Mouse (Mus musculus) liver, embryonic 13.5 days (tissue): Measurements from ENCODE around the gene Gsdme. TPM values are rescaled to one million over a fixed set of nuclear protein-coding genes. Genes with fewer than 3 reads are reported as not detected.
A peak's percentile ranks its signal among the peaks of the same experiment; 100 is the strongest.

ENCODE experiments used
- ATAC-seq: fragments of 200-750 bp; cut with Nextera tagmentation; 2 replicates; pipeline ENCODE4 v1.8.0; 2017; ENCODE audit warnings: low read depth, mild to moderate bottlenecking, moderate number of reproducible peaks, moderate library complexity
- DNase-seq: peaks from one replicate; pipeline ENCODE4 v3.0.0; 2022
- H3K27ac ChIP-seq: fragments of 300-500 bp; sonication (generic); 2 replicates; pipeline ENCODE4 v1.5.1; 2015; ENCODE audit warnings: moderate library complexity, mild to moderate bottlenecking, inconsistent platforms
- H3K27me3 ChIP-seq: fragments of 300-500 bp; sonication (generic); 2 replicates; pipeline ENCODE4 v1.6.1; 2015; ENCODE audit warnings: mild to moderate bottlenecking, inconsistent platforms
- H3K36me3 ChIP-seq: fragments of 300-500 bp; sonication (generic); 2 replicates; pipeline ENCODE4 v1.6.1; 2015; ENCODE audit warnings: mild to moderate bottlenecking, inconsistent platforms
- H3K4me1 ChIP-seq: fragments of 300-500 bp; sonication (generic); replicated peaks from 2 replicates; pipeline ENCODE4 v1.6.1; 2015; ENCODE audit warnings: inconsistent platforms
- H3K4me2 ChIP-seq: fragments of 300-500 bp; sonication (generic); 2 replicates; pipeline ENCODE4 v1.6.1; 2015; ENCODE audit warnings: inconsistent platforms, mild to moderate bottlenecking, moderate library complexity
- H3K4me3 ChIP-seq: fragments of 300-500 bp; sonication (generic); replicated peaks from 2 replicates; pipeline ENCODE4 v1.5.1; 2015; ENCODE audit warnings: mild to moderate bottlenecking, inconsistent platforms
- H3K9ac ChIP-seq: fragments of 300-500 bp; sonication (generic); 2 replicates; pipeline ENCODE4 v1.6.1; 2015; ENCODE audit warnings: mild to moderate bottlenecking, inconsistent platforms
- H3K9me3 ChIP-seq: fragments of 300-500 bp; sonication (generic); replicated peaks from 2 replicates; pipeline ENCODE4 v1.6.1; 2016; ENCODE audit warnings: inconsistent platforms
- WGBS: fragments of 180-500 bp; shearing (Covaris S2); methylation state at CpG from one replicate; pipeline ENCODE4 v1.1.7; 2015; ENCODE audit not compliant: insufficient replicate concordance; 5-methylcytosine and 5-hydroxymethylcytosine counted together
- polyA plus RNA-seq: library from polyadenylated mRNA; unstranded; fragments of >200 nt; fragmentation: Nextera tagmentation; extraction: Ambion mirVana; gene quantifications from 2 replicates; pipeline ENCODE4 v1.2.1, GENCODE M21; 2015

Gsdme gene
- polyA plus RNA-seq, 1 experiment from 2014 or later: 15.2 TPM

GRCm38 (mm10) chr6:50220863-50221262, 42.8 kb downstream of the Gsdme start:
- H3K27ac ChIP-seq: no peak overlapping the region
- H3K4me2 ChIP-seq: no peak overlapping the region
- no peak overlapping the region for H3K4me3 ChIP-seq
- DNase-seq: peak; percentile 5
- H3K36me3 ChIP-seq: no peaks in the 10 kb centered on the region
- no peak overlapping the region for H3K9ac ChIP-seq
- WGBS: 35% methylated on average over 6 of the region's 6 CpGs
- ATAC-seq: no peak
- no peaks in the 10 kb centered on the region for H3K9me3 ChIP-seq
- no peaks in the 10 kb centered on the region for H3K4me1 ChIP-seq
- no peaks in the 10 kb centered on the region for H3K27me3 ChIP-seq

- ATAC-seq: no peak
- no peak for DNase-seq
- Histone ChIP-seq H3K27me3 (no peaks in the 10 kb centered on the region), H3K4me2 (no peak overlapping the region), H3K36me3 (no peaks in the 10 kb centered on the region), H3K27ac (no peak overlapping the region), H3K4me1 (no peaks in the 10 kb centered on the region), H3K4me3 (no peak overlapping the region), H3K9ac (no peak overlapping the region), H3K9me3 (no peaks in the 10 kb centered on the region)
- WGBS: 55% methylated on average over 6 of the region's 6 CpGs
Observed at GRCm38 (mm10) chr6:50219066-50219465, 44.6 kb downstream of the Gsdme start.

GRCm38 (mm10) chr6:50218628-50219027, 45.0 kb downstream of the Gsdme start:
- 52% methylated on average over 3 of the region's 3 CpGs for WGBS
- H3K9me3 ChIP-seq: no peaks in the 10 kb centered on the region
- ATAC-seq: no peak

GRCm38 (mm10) chr6:50215986-50216385, 47.7 kb downstream of the Gsdme start:
- DNase-seq (no peak), ATAC-seq (no peak)
- no peaks in the 10 kb centered on the region for H3K9me3 ChIP-seq
- WGBS: 72% methylated on average over 4 of the region's 4 CpGs
- no peaks in the 10 kb centered on the region for H3K27me3 ChIP-seq
- H3K4me1 ChIP-seq: no peaks in the 10 kb centered on the region
- no peak overlapping the region for H3K4me2 ChIP-seq
- H3K4me3 ChIP-seq: no peak overlapping the region
- no peaks in the 10 kb centered on the region for H3K36me3 ChIP-seq
- H3K27ac ChIP-seq: no peak overlapping the region
- no peak overlapping the region for H3K9ac ChIP-seq

More at GRCm38 (mm10) chr6:50218628-50219027, 45.0 kb downstream of the Gsdme start:
- no peaks in the 10 kb centered on the region for H3K27me3 ChIP-seq
- no peak overlapping the region for H3K27ac ChIP-seq
- no peak for DNase-seq
- no peaks in the 10 kb centered on the region for H3K36me3 ChIP-seq
- H3K9ac ChIP-seq: no peak overlapping the region
- no peaks in the 10 kb centered on the region for H3K4me1 ChIP-seq
- H3K4me2 ChIP-seq: no peak overlapping the region
- no peak overlapping the region for H3K4me3 ChIP-seq

- H3K4me1 ChIP-seq: no peaks in the 10 kb centered on the region
- no peak overlapping the region for H3K4me3 ChIP-seq
- H3K27ac ChIP-seq: no peak overlapping the region
- DNase-seq (no peak), ATAC-seq (no peak)
- H3K36me3 ChIP-seq: no peaks in the 10 kb centered on the region
- H3K9ac ChIP-seq: no peak overlapping the region
- no peaks in the 10 kb centered on the region for H3K27me3 ChIP-seq
- WGBS: 66% methylated on average over 2 of the region's 2 CpGs
- H3K4me2 ChIP-seq: no peak overlapping the region
- no peaks in the 10 kb centered on the region for H3K9me3 ChIP-seq
Observed at GRCm38 (mm10) chr6:50215373-50215745, 48.3 kb downstream of the Gsdme start.

- whole genome bisulfite sequencing: 41% methylated on average over 2 of the region's 2 CpGs
Observed at GRCm38 (mm10) chr6:50214711-50215372, 48.8 kb downstream of the Gsdme start.

GRCm38 (mm10) chr6:50205093-50205492, 58.6 kb downstream of the Gsdme start:
- Histone ChIP-seq H3K27me3 (no peaks in the 10 kb centered on the region), H3K9ac (no peak overlapping the region), H3K4me2 (no peak overlapping the region), H3K27ac (no peak overlapping the region), H3K4me3 (no peak overlapping the region), H3K36me3 (no peaks in the 10 kb centered on the region), H3K4me1 (no peaks in the 10 kb centered on the region), H3K9me3 (no peaks in the 10 kb centered on the region)
- ATAC-seq: no peak
- DNase-seq: no peak
- WGBS: 75% methylated on average over 4 of the region's 4 CpGs

More at GRCm38 (mm10) chr6:50214711-50215372, 48.8 kb downstream of the Gsdme start:
- Histone ChIP-seq H3K9me3 (no peaks in the 10 kb centered on the region), H3K27ac (no peak overlapping the region), H3K9ac (no peak overlapping the region), H3K27me3 (no peaks in the 10 kb centered on the region), H3K4me2 (no peak overlapping the region), H3K4me1 (no peaks in the 10 kb centered on the region), H3K4me3 (no peak overlapping the region), H3K36me3 (no peaks in the 10 kb centered on the region)
- no peak for DNase-seq
- ATAC-seq: no peak

- Histone ChIP-seq H3K9ac (no peak overlapping the region), H3K36me3 (no peaks in the 10 kb centered on the region), H3K9me3 (no peaks in the 10 kb centered on the region), H3K4me3 (no peak overlapping the region), H3K27ac (no peak overlapping the region), H3K4me1 (no peaks in the 10 kb centered on the region), H3K4me2 (no peak overlapping the region), H3K27me3 (no peaks in the 10 kb centered on the region)
- no peak for DNase-seq
- no peak for ATAC-seq
- WGBS: 68% methylated on average over 4 of the region's 4 CpGs
Observed at GRCm38 (mm10) chr6:50204356-50204755, 59.3 kb downstream of the Gsdme start.

- H3K4me3 ChIP-seq: no peak overlapping the region
- 64% methylated on average over 5 of the region's 5 CpGs for WGBS
Observed at GRCm38 (mm10) chr6:50193851-50194250, 69.8 kb downstream of the Gsdme start.

GRCm38 (mm10) chr6:50192822-50193221, 70.8 kb downstream of the Gsdme start:
- Histone ChIP-seq H3K36me3 (peaks cover 27% of the 10 kb centered on the region), H3K9ac (no peak overlapping the region), H3K4me3 (no peak overlapping the region), H3K27me3 (no peaks in the 10 kb centered on the region), H3K9me3 (no peaks in the 10 kb centered on the region), H3K4me1 (no peaks in the 10 kb centered on the region), H3K4me2 (no peak overlapping the region), H3K27ac (no peak overlapping the region)
- no peak for ATAC-seq
- no peak for DNase-seq
- WGBS: 65% methylated on average over 3 of the region's 3 CpGs

More at GRCm38 (mm10) chr6:50193851-50194250, 69.8 kb downstream of the Gsdme start:
- Histone ChIP-seq H3K27me3 (no peaks in the 10 kb centered on the region), H3K4me1 (no peaks in the 10 kb centered on the region), H3K9ac (no peak overlapping the region), H3K4me2 (no peak overlapping the region), H3K36me3 (peaks cover 23% of the 10 kb centered on the region), H3K9me3 (no peaks in the 10 kb centered on the region), H3K27ac (no peak overlapping the region)
- DNase-seq (no peak), ATAC-seq (no peak)

GRCm38 (mm10) chr6:50192169-50192568, 71.5 kb downstream of the Gsdme start:
- Histone ChIP-seq H3K4me1 (no peaks in the 10 kb centered on the region), H3K27ac (no peak overlapping the region), H3K9ac (no peak overlapping the region), H3K9me3 (no peaks in the 10 kb centered on the region), H3K4me3 (no peak overlapping the region), H3K36me3 (peaks cover 27% of the 10 kb centered on the region), H3K27me3 (no peaks in the 10 kb centered on the region), H3K4me2 (no peak overlapping the region)
- DNase-seq (no peak), ATAC-seq (no peak)
- WGBS: 56% methylated on average over 1 of the region's 1 CpGs

- no peak for ATAC-seq
- DNase-seq: no peak
Observed at GRCm38 (mm10) chr6:50191605-50192004, 72.1 kb downstream of the Gsdme start.

More at GRCm38 (mm10) chr6:50191605-50192004, 72.1 kb downstream of the Gsdme start:
- no peak overlapping the region for H3K4me3 ChIP-seq
- no peak overlapping the region for H3K9ac ChIP-seq
- H3K36me3 ChIP-seq: peaks cover 27% of the 10 kb centered on the region
- H3K27me3 ChIP-seq: no peaks in the 10 kb centered on the region
- H3K9me3 ChIP-seq: no peaks in the 10 kb centered on the region
- no peak overlapping the region for H3K4me2 ChIP-seq
- no peaks in the 10 kb centered on the region for H3K4me1 ChIP-seq
- WGBS: 79% methylated on average over 3 of the region's 3 CpGs
- no peak overlapping the region for H3K27ac ChIP-seq
